ENCODE assay signal across 24 mouse cellular contexts in the genomic region with DNA sequence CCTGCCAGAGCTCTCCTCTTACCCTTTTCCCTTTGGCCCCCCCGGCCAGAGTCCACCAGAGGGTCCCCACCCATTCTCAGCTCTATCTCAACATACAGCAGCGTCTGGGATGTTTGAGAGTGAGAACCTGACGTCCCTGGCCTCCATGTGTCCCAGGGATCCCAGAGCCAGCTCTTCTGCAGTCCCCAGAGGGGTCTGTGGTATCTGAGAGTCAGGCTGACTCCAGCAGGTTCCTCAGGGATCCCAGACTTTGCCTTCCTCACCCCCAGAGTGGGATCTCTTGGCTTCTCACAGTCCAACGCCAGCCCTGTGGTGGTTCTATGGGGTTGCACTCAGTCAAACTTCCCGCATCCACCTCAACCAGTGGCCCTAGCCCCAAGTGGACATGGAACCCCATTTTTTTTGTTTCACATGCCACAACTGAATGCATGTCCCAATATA.
DNase-seq lines count a peak whose midpoint lies in the region; ATAC-seq lines count a peak whose summit lies in the region.
"Had no signal": no experiment of that assay in that cellular context is flagged by ENCODE, and none has a peak within 500 bp of the region (broad histone marks: within the 10 kb centered on the region; RNA-seq: fewer than 3 reads in every experiment).

No protein-coding gene starts in this region.

- H3K9me3 ChIP-seq in forebrain, embryonic 10.5 days: no peaks in the 10 kb centered on the region
- no peaks in the 10 kb centered on the region for H3K9me3 ChIP-seq in forebrain, embryonic 14.5 days (replicated peaks; ENCODE audit: control insufficient read depth, low read length)
- H3K9me3 ChIP-seq in hindbrain, embryonic 11.5 days (ENCODE audit: control insufficient read depth, low read length): no peaks in the 10 kb centered on the region
- no peaks in the 10 kb centered on the region for H3K9me3 ChIP-seq in hindbrain, embryonic 14.5 days (ENCODE audit: control insufficient read depth, low read length)
- H3K9me3 ChIP-seq in midbrain, embryonic 15.5 days: no peaks in the 10 kb centered on the region
- no peaks in the 10 kb centered on the region for H3K9me3 ChIP-seq in midbrain, embryonic 14.5 days (ENCODE audit: control insufficient read depth, low read length)
- no peaks in the 10 kb centered on the region for H3K9me3 ChIP-seq in embryonic facial prominence, embryonic 15.5 days (replicated peaks)
- H3K9me3 ChIP-seq: heart, embryonic 10.5 days; lung, embryonic 15.5 days had no signal

- no peak overlapping the region for H3K4me3 ChIP-seq in forebrain, embryonic 10.5 days
- H3K4me3 ChIP-seq in forebrain, embryonic 14.5 days (ENCODE audit: low read depth, low read length): no peak overlapping the region
- no peak overlapping the region for H3K4me3 ChIP-seq in hindbrain, embryonic 11.5 days (ENCODE audit: low read depth, low read length)
- no peak overlapping the region for H3K4me3 ChIP-seq in hindbrain, embryonic 14.5 days (replicated peaks; ENCODE audit: low read length)
- H3K4me3 ChIP-seq in midbrain, embryonic 15.5 days: no peak overlapping the region
- H3K4me3 ChIP-seq in midbrain, embryonic 14.5 days (replicated peaks; ENCODE audit: low read depth, low read length): no peak overlapping the region
- no peak overlapping the region for H3K4me3 ChIP-seq in embryonic facial prominence, embryonic 15.5 days (replicated peaks)
- H3K4me3 ChIP-seq: heart, embryonic 10.5 days; lung, embryonic 15.5 days had no signal

- H3K9ac ChIP-seq in forebrain, embryonic 14.5 days (ENCODE audit: low read length): no peak overlapping the region
- H3K9ac ChIP-seq in hindbrain, embryonic 11.5 days (ENCODE audit: low read depth, low read length): no peak overlapping the region
- H3K9ac ChIP-seq in hindbrain, embryonic 14.5 days: no peak overlapping the region
- H3K9ac ChIP-seq in midbrain, embryonic 15.5 days: no peak overlapping the region
- H3K9ac ChIP-seq in midbrain, embryonic 14.5 days (replicated peaks; ENCODE audit: low read length): no peak overlapping the region
- H3K9ac ChIP-seq in embryonic facial prominence, embryonic 15.5 days: no peak overlapping the region
- H3K9ac ChIP-seq: liver, embryonic 14.5 days; lung, embryonic 15.5 days had no signal

- no peaks in the 10 kb centered on the region for H3K27me3 ChIP-seq in forebrain, embryonic 10.5 days (ENCODE audit: poor library complexity, severe bottlenecking)
- H3K27me3 ChIP-seq in forebrain, embryonic 14.5 days (replicated peaks; ENCODE audit: control insufficient read depth, insufficient read depth, low read length): no peaks in the 10 kb centered on the region
- H3K27me3 ChIP-seq in hindbrain, embryonic 11.5 days (ENCODE audit: control insufficient read depth, insufficient read depth, low read length): no peaks in the 10 kb centered on the region
- H3K27me3 ChIP-seq in hindbrain, embryonic 14.5 days (ENCODE audit: control insufficient read depth, insufficient read depth, low read length): no peaks in the 10 kb centered on the region
- H3K27me3 ChIP-seq in midbrain, embryonic 15.5 days (replicated peaks): no peaks in the 10 kb centered on the region
- no peaks in the 10 kb centered on the region for H3K27me3 ChIP-seq in midbrain, embryonic 14.5 days (ENCODE audit: control insufficient read depth, insufficient read depth, low read length)
- H3K27me3 ChIP-seq in embryonic facial prominence, embryonic 15.5 days: no peaks in the 10 kb centered on the region
- H3K27me3 ChIP-seq: lung, embryonic 15.5 days had no signal

- no peak for DNase-seq in forebrain, embryonic 10.5 days (ENCODE audit: extremely low spot score, low spot score)
- no peak for DNase-seq in forebrain, embryonic 14.5 days (ENCODE audit: low spot score)
- DNase-seq in hindbrain, embryonic 11.5 days (ENCODE audit: low spot score): no peak
- no peak for DNase-seq in hindbrain, embryonic 14.5 days (ENCODE audit: low spot score)
- DNase-seq in midbrain, embryonic 14.5 days: no peak
- no peak for DNase-seq in adrenal gland, adult 8-10 months
- DNase-seq: adrenal gland, postnatal 14 days; gastrocnemius, postnatal 25 days; heart, adult 11 months; heart, postnatal 4 days; kidney, adult 11 months; kidney, postnatal 14 days; liver; right cerebral cortex, postnatal 4 days; thymus, adult 18-20 months; thymus, postnatal 25 days had no signal

- peaks cover 11% of the 10 kb centered on the region for H3K4me1 ChIP-seq in forebrain, embryonic 10.5 days
- H3K4me1 ChIP-seq in forebrain, embryonic 14.5 days (ENCODE audit: control insufficient read depth, insufficient read depth, low read length): no peaks in the 10 kb centered on the region
- no peaks in the 10 kb centered on the region for H3K4me1 ChIP-seq in hindbrain, embryonic 11.5 days (replicated peaks; ENCODE audit: control insufficient read depth, insufficient read depth, low read length)
- no peaks in the 10 kb centered on the region; the same call in 1 of the 2 replicates for H3K4me1 ChIP-seq in hindbrain, embryonic 14.5 days (replicated peaks; ENCODE audit: control insufficient read depth, insufficient read depth, low read length)
- H3K4me1 ChIP-seq in midbrain, embryonic 15.5 days: no peaks in the 10 kb centered on the region; the same call in 1 of the 2 replicates
- no peaks in the 10 kb centered on the region for H3K4me1 ChIP-seq in midbrain, embryonic 14.5 days (ENCODE audit: control insufficient read depth, insufficient read depth, low read length)
- no peaks in the 10 kb centered on the region for H3K4me1 ChIP-seq in embryonic facial prominence, embryonic 15.5 days
- H3K4me1 ChIP-seq: heart, embryonic 10.5 days; lung, embryonic 15.5 days had no signal

- no peaks in the 10 kb centered on the region for H3K36me3 ChIP-seq in forebrain, embryonic 10.5 days (replicated peaks)
- no peaks in the 10 kb centered on the region for H3K36me3 ChIP-seq in forebrain, embryonic 14.5 days (ENCODE audit: control insufficient read depth, insufficient read depth, low read length)
- no peaks in the 10 kb centered on the region for H3K36me3 ChIP-seq in hindbrain, embryonic 11.5 days (ENCODE audit: control insufficient read depth, insufficient read depth, low read length)
- no peaks in the 10 kb centered on the region for H3K36me3 ChIP-seq in hindbrain, embryonic 14.5 days (replicated peaks; ENCODE audit: control insufficient read depth, insufficient read depth)
- H3K36me3 ChIP-seq in midbrain, embryonic 15.5 days (replicated peaks): no peaks in the 10 kb centered on the region
- no peaks in the 10 kb centered on the region for H3K36me3 ChIP-seq in midbrain, embryonic 14.5 days (ENCODE audit: control insufficient read depth, insufficient read depth, low read length)
- no peaks in the 10 kb centered on the region for H3K36me3 ChIP-seq in embryonic facial prominence, embryonic 15.5 days
- H3K36me3 ChIP-seq: heart, embryonic 10.5 days; lung, embryonic 15.5 days had no signal

- no peak overlapping the region for H3K4me2 ChIP-seq in forebrain, embryonic 14.5 days (ENCODE audit: low read length)
- H3K4me2 ChIP-seq in hindbrain, embryonic 11.5 days (replicated peaks; ENCODE audit: low read depth, low read length): no peak overlapping the region
- no peak overlapping the region for H3K4me2 ChIP-seq in hindbrain, embryonic 14.5 days (replicated peaks)
- no peak overlapping the region for H3K4me2 ChIP-seq in midbrain, embryonic 15.5 days
- H3K4me2 ChIP-seq in midbrain, embryonic 14.5 days (ENCODE audit: low read length): no peak overlapping the region
- no peak overlapping the region for H3K4me2 ChIP-seq in embryonic facial prominence, embryonic 15.5 days (replicated peaks)
- H3K4me2 ChIP-seq: lung, embryonic 15.5 days had no signal

- ATAC-seq in forebrain, embryonic 14.5 days: no peak
- ATAC-seq in hindbrain, embryonic 11.5 days (ENCODE audit: low FRiP score): peak; percentile 38; the same call in 1 of the 2 replicates
- ATAC-seq in hindbrain, embryonic 14.5 days (ENCODE audit: low FRiP score): no peak
- ATAC-seq in midbrain, embryonic 15.5 days (replicated peaks): peak; percentile 38
- ATAC-seq in midbrain, embryonic 14.5 days (ENCODE audit: low FRiP score, low TSS enrichment): no peak; the same call in 1 of the 2 replicates
- ATAC-seq in embryonic facial prominence, embryonic 15.5 days (ENCODE audit: insufficient number of reproducible peaks, low FRiP score, low TSS enrichment, low read depth): peak; percentile 47
- ATAC-seq: inflammation-experienced regulatory T-cells, adult 6 months; Patski had no signal

- WGBS in forebrain, embryonic 10.5 days: 71% methylated on average over 5 of the region's 5 CpGs
- 57% methylated on average over 5 of the region's 5 CpGs for WGBS in forebrain, embryonic 14.5 days
- WGBS in hindbrain, embryonic 11.5 days: 65% methylated on average over 4 of the region's 5 CpGs
- WGBS in hindbrain, embryonic 14.5 days: 56% methylated on average over 5 of the region's 5 CpGs
- WGBS in midbrain, embryonic 15.5 days: 58% methylated on average over 5 of the region's 5 CpGs
- WGBS in midbrain, embryonic 14.5 days: 45% methylated on average over 5 of the region's 5 CpGs
- 67% methylated on average over 5 of the region's 5 CpGs for WGBS in embryonic facial prominence, embryonic 15.5 days

- peak overlapping the region; percentile 76 for H3K27ac ChIP-seq in forebrain, embryonic 10.5 days
- H3K27ac ChIP-seq in forebrain, embryonic 14.5 days (ENCODE audit: low read depth, low read length): no peak overlapping the region
- H3K27ac ChIP-seq in hindbrain, embryonic 11.5 days (ENCODE audit: low read depth, low read length): no peak overlapping the region
- no peak overlapping the region for H3K27ac ChIP-seq in hindbrain, embryonic 14.5 days
- no peak overlapping the region for H3K27ac ChIP-seq in midbrain, embryonic 15.5 days
- H3K27ac ChIP-seq in midbrain, embryonic 14.5 days (replicated peaks; ENCODE audit: low read depth, low read length): no peak overlapping the region
- H3K27ac ChIP-seq in embryonic facial prominence, embryonic 15.5 days (replicated peaks): no peak overlapping the region
- H3K27ac ChIP-seq: heart, embryonic 10.5 days; liver, embryonic 14.5 days; lung, embryonic 15.5 days; stomach, postnatal 0 days had no signal

Comparison
In these comparisons a context has a peak if more than half of its experiments do, and no peak if none do; other contexts are left out.
1. ATAC-seq: peak in hindbrain, embryonic 11.5 days (single experiment), midbrain, embryonic 15.5 days (single experiment) and embryonic facial prominence, embryonic 15.5 days (single experiment); none in forebrain, embryonic 14.5 days (single experiment), hindbrain, embryonic 14.5 days (single experiment) and midbrain, embryonic 14.5 days (single experiment).